In the genomic region with DNA sequence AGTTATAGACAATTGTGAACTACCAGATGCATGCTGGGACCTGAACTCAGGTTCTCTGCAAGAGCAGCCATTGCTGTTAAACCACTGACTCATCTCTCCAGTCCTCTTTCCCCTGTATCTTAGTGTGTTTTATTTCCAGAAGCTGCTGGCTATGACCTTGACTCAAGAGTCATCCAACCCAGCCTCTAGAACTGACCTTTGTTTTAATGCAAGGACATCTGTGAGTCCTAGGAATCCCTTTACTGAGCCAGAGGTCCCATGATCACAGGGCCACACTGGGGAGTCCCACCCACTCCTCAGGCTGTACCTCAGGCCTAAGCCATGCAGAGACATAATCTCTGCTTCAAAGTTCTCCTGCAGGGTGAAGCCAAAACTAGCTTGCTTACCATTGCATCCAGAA, we compare ENCODE assay signal across 20 mouse cellular contexts. TPM values are rescaled to one million over a fixed set of nuclear protein-coding genes. Genes with fewer than 3 reads are reported as not detected.
"Had no signal": no experiment of that assay in that cellular context is flagged by ENCODE, and none has a peak within 500 bp of the region (broad histone marks: within the 10 kb centered on the region; RNA-seq: fewer than 3 reads in every experiment).

No protein-coding gene starts in this region.

- ATAC-seq: liver, embryonic 12.5 days had no signal

- H3K36me3 ChIP-seq: limb, embryonic 10.5 days; limb, embryonic 13.5 days; liver, embryonic 12.5 days; liver, embryonic 15.5 days; lung, embryonic 15.5 days; midbrain, embryonic 10.5 days had no signal

- H3K9ac ChIP-seq: limb, embryonic 13.5 days; liver, embryonic 12.5 days; liver, embryonic 15.5 days; lung, embryonic 15.5 days had no signal

- H3K4me2 ChIP-seq: limb, embryonic 13.5 days; liver, embryonic 12.5 days; liver, embryonic 15.5 days; lung, embryonic 15.5 days had no signal

- H3K27me3 ChIP-seq: limb, embryonic 13.5 days; liver, embryonic 12.5 days; liver, embryonic 15.5 days; lung, embryonic 15.5 days; megakaryocyte, embryonic 14.5 days had no signal

- H3K4me1 ChIP-seq: limb, embryonic 13.5 days; liver, embryonic 12.5 days; liver, embryonic 15.5 days; lung, embryonic 15.5 days; midbrain, embryonic 10.5 days had no signal

- DNase-seq: kidney, postnatal 25 days; layer of hippocampus, adult 9-11 months; liver; lung, adult 18-20 months; lung, postnatal 10 days; lung, postnatal 36 days; midbrain, embryonic 14.5 days; thymus, adult 18-20 months; thymus, postnatal 36 days had no signal

- H3K4me3 ChIP-seq: layer of hippocampus, adult 2 months; limb, embryonic 10.5 days; limb, embryonic 13.5 days; liver, embryonic 12.5 days; liver, embryonic 15.5 days; lung, embryonic 15.5 days; megakaryocyte, embryonic 14.5 days; midbrain, embryonic 10.5 days had no signal

- H3K9me3 ChIP-seq: limb, embryonic 10.5 days; limb, embryonic 13.5 days; liver, embryonic 12.5 days; liver, embryonic 15.5 days; lung, embryonic 15.5 days; megakaryocyte, embryonic 14.5 days; midbrain, embryonic 10.5 days had no signal

- H3K27ac ChIP-seq: kidney, postnatal 0 days; layer of hippocampus, adult 2 months; limb, embryonic 10.5 days; limb, embryonic 13.5 days; liver, embryonic 12.5 days; liver, embryonic 15.5 days; lung, embryonic 15.5 days; midbrain, embryonic 10.5 days had no signal

RNA-seq across cellular contexts. Expression of gene Hmga2, which starts 21.8 kb away (rescaled TPM):
- polyA plus RNA-seq: spleen, adult 2 months; urinary bladder, adult 2 months had no signal
